Mouse (Mus musculus) embryonic fibroblast, embryonic 13.5 days (primary cell): ENCODE results near the gene Lrrc25. TPM values are rescaled to one million over a fixed set of nuclear protein-coding genes. Genes with fewer than 3 reads are reported as not detected.
A peak's percentile ranks its signal among the peaks of the same experiment; 100 is the strongest.

Experiments used
- H3K27ac ChIP-seq: 2 replicates; pipeline ENCODE4 v1.5.1; 2012; ENCODE audit warnings: low read length, control low read depth, inconsistent platforms; ENCODE audit not compliant: insufficient read depth
- H3K4me1 ChIP-seq: 2 replicates; pipeline ENCODE4 v1.6.1; 2011; ENCODE audit warnings: low read length; ENCODE audit not compliant: control insufficient read depth, insufficient read depth
- H3K4me3 ChIP-seq: 2 replicates; pipeline ENCODE4 v1.5.1; 2011; ENCODE audit warnings: mild to moderate bottlenecking, control low read depth, low read length; ENCODE audit not compliant: insufficient read depth
- CTCF ChIP-seq: IDR thresholded peaks from 2 replicates; pipeline ENCODE4 v1.5.1; 2011; ENCODE audit warnings: mild to moderate bottlenecking, control low read depth, low read length, moderate library complexity, borderline replicate concordance; ENCODE audit not compliant: insufficient read depth
- POLR2A ChIP-seq: IDR thresholded peaks from 2 replicates; pipeline ENCODE4 v1.6.1; 2011; ENCODE audit warnings: low read depth, mild to moderate bottlenecking, control low read depth, low read length, moderate library complexity
- polyA plus RNA-seq: library from polyadenylated mRNA; stranded (reverse); fragments of >200 nt; gene quantifications from 2 replicates; pipeline ENCODE4 v1.2.4, GENCODE M21; 2011; ENCODE audit warnings: low read depth; ENCODE audit not compliant: missing spikeins, insufficient read length

The Lrrc25 gene
- polyA plus RNA-seq, 1 experiment, result 0.46 TPM

DNA sequence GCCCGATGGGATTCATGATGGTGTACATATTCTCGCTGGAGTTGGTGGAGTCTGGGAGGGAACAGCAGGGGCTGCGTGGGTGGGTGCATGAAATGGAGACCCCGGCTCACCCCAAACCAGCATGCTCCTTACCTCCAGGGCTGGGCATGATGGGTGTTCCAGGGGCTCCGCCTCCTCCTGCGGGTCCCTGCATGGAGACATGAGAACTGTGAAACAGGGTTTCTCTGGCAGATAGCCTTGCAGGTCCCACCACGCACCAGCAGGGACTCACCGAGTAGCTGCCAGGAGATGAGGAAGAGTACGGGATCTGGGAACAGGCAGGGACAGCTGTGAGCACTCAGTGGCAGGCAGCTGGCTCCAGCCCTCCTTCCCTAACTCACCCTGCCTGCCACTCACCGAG, 17.2 kb upstream of the Lrrc25 start:
- Histone ChIP-seq H3K4me1 (peaks cover 5% of the 10 kb centered on the region; the same call in 1 of the 2 replicates), H3K27ac (no peak overlapping the region), H3K4me3 (no peak overlapping the region)
- TF ChIP-seq POLR2A (no peak), CTCF (no peak)

- H3K4me3 ChIP-seq, result no peak overlapping the region
- H3K27ac ChIP-seq, result no peak overlapping the region
- TF ChIP-seq POLR2A, result no peak
- no peak for TF ChIP-seq CTCF
- H3K4me1 ChIP-seq, result peaks cover 5% of the 10 kb centered on the region; the same call in 1 of the 2 replicates
Observed at GRCm38 (mm10) chr8:70599507-70600290, 16.3 kb upstream of the Lrrc25 start.

DNA sequence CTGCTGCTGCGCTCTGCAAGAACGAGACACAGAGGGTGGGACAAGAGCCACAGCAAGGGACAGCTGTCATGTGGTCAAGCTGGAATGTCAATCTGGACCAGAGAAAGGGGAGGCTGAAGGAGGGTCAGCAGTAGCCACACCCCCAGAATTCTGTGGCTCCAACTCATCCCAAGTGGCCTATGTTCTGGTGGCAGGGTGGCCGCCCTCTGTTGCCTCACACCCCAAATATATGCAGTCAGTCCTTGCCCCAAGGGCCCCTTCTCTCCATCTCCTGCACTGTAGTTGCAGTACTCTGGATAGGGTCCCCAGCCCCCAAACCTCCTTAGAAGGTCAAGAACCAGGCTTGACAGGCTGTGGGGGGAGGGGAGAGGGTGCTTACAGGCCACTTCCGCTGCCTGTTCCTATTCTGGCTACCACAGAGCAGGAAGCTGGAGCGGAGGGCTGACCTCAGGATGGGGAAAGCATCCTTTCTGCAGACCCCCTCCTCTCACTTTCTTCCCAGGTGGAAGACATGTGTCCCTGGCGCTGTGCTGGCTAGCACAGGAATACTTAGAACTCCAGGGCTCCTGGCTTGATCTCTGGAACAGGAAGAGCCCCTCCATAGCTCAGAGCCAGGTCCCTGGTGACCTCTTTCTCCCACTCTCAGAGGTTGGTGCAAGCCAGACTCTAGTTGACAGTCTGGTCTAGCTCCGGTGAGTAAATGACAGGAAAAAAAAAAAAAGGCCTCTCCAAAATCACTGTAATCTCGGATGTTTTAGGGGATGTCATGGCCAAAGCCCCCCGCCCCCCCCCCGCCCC, 15.3 kb upstream of the Lrrc25 start:
- TF ChIP-seq POLR2A, result no peak
- TF ChIP-seq CTCF, result no peak
- Histone ChIP-seq H3K4me3 (no peak overlapping the region), H3K4me1 (peaks cover 5% of the 10 kb centered on the region; the same call in 1 of the 2 replicates), H3K27ac (no peak overlapping the region)

- TF ChIP-seq POLR2A (no peak), CTCF (no peak)
- Histone ChIP-seq H3K4me3 (no peak overlapping the region), H3K27ac (no peak overlapping the region), H3K4me1 (peaks cover 5% of the 10 kb centered on the region; the same call in 1 of the 2 replicates)
Observed at GRCm38 (mm10) chr8:70601271-70601649, 14.7 kb upstream of the Lrrc25 start.

DNA sequence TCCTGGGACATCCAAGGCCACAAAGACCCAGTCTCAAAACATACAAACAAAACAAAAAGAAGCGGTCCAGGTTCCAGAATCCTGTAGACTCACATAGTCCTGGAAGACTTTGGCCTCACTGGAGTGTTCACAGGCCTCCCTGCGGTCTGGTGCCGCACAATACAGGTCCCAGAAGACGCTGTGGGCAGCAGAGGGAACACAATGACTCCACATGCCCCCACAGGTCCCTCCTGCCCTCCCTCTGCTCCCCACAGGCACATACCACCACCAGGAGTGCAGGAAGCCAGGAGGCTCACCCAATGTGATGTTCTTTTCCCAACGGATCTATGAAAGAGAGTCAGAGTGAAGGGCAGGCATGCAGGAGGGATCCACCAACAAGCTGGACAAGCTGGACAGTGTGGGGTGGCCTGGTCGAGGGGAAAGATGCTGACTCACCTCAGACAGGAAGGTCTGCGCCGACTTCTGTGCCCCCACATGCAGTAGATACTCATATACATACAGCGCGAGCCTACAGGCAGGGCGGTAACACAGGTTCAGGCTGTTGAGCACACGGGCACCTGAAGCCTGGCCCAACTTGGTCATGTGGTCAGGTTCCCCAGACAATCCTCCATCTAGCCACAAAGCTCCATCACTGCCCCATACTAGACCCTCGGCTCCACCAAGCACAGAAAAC, 13.7 kb upstream of the Lrrc25 start:
- peaks cover 5% of the 10 kb centered on the region; the same call in 1 of the 2 replicates for H3K4me1 ChIP-seq
- no peak overlapping the region for H3K27ac ChIP-seq
- no peak for TF ChIP-seq CTCF
- no peak overlapping the region for H3K4me3 ChIP-seq

DNA sequence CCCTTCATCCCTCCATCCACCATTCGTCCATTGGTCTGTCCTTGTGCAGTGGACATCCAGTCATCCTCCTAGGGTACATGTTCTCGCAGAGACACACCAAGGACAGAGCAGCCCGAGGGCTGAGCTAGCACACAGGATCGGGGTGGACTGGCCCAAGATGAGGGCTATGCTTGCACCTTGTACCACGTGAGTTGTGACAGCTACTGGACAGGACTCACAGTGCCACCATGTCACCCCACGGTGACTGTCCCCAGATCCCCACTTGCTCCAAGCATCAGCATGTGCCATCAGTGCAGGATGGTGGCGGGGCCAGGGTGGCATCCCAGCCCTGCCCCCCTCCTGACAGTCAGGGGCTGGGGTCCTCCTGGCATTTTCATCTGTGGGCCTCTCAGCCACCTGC, 11.4 kb upstream of the Lrrc25 start:
- Histone ChIP-seq H3K4me1 (peaks cover 8% of the 10 kb centered on the region), H3K4me3 (no peak overlapping the region), H3K27ac (no peak overlapping the region)
- TF ChIP-seq POLR2A (no peak), CTCF (no peak)

DNA sequence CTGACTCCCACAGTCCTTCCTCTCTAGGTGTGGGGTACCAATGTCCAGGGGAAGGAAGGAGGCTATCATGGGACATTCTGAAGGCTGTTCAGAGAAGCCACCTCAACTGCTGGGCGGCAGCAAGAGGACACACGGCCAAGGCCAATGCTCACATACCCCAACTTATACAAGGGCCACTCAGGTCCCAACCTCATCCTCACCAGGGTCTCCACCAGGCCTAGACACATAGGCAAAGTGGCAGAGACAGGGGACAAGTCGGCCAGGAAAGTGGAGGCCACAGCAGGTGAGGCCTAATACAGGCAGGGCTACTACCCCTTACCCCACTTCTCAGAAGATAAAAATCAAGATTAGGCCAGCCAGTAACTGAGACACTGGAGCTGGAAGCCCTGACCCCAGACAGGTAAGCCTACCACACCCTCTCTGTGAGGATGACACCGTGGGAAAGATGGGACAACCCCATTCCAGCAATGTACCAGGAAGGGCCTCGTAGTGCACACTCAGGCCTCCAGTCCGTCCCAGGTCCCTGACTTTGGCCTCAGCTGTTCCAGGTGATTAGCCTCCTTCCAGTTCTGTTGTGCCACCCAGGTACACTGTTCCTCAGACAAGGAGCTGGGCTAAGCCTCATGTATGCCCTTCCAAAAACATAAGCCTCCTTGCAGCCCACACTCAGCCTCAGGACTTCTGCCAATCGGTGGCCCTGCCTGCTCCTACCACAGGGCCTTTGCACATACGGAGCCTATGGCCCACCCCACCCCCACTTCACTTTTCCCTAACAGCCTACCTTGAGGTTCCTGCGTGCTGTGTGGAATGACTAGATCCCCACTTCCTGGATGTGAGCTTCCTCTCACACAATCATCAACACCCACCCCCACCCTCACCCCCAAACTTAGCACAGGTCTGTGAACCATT, 9.8 kb upstream of the Lrrc25 start:
- peaks cover 5% of the 10 kb centered on the region for H3K4me1 ChIP-seq
- H3K4me3 ChIP-seq, result no peak overlapping the region
- TF ChIP-seq CTCF (no peak), POLR2A (no peak)
- H3K27ac ChIP-seq, result no peak overlapping the region

DNA sequence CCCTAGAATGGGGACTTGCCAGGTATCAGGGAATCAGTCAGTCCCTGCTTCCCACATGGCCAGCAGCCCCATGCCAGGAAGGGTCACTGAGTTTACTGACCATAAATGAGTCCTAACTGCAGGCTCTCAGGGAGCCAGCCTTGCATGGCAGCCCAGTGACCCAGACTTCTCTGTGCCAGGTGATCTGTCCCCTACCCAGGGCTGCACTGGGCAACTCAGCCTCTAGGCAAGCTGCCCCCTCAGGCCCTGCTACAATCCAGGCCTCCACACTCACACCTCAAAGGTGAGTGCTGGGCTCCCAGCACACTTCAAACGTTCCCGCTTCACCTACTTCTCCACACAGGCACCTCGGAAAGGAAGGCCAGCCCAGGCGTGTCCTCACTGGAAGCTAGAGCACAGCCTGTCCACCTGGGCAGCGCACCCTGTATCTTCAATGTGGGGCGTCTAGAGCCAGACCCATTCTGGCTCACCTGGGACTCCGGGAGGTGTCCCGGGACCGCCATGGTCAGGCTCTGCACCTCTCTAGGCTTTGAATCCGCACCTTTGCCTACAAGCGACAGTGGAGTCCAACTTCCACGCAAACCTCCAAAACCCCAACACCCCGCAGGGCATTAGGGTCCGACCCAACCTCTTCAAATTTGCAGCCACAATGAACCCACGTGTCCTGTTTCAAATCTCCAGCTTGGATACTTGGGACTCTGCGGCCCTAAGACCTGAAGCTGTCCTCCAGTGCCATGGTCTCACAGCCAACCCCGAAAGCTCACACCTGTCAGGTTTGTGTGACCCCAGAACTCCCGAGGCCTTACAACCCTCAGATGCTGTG, 9.0 kb upstream of the Lrrc25 start:
- H3K4me3 ChIP-seq, result peak overlapping the region; percentile 77
- peaks cover 5% of the 10 kb centered on the region for H3K4me1 ChIP-seq
- H3K27ac ChIP-seq, result no peak overlapping the region
- TF ChIP-seq CTCF (no peak), POLR2A (no peak)

- peaks cover 5% of the 10 kb centered on the region for H3K4me1 ChIP-seq
- no peak for TF ChIP-seq CTCF
- TF ChIP-seq POLR2A, result no peak
Observed at GRCm38 (mm10) chr8:70607603-70607897, 8.4 kb upstream of the Lrrc25 start.

More at GRCm38 (mm10) chr8:70607603-70607897, 8.4 kb upstream of the Lrrc25 start:
- H3K27ac ChIP-seq, result no peak overlapping the region
- peak overlapping the region; percentile 77 for H3K4me3 ChIP-seq
